Mouse (Mus musculus) limb, embryonic 14.5 days (tissue): ENCODE data around the gene Stab1. TPM values are rescaled to one million over a fixed set of nuclear protein-coding genes. Genes with fewer than 3 reads are reported as not detected.

Experiments
- ATAC-seq: fragments of 200-750 bp; cut with Nextera tagmentation; 2 replicates; pipeline ENCODE4 v1.8.0; 2017; ENCODE audit warnings: low read depth, moderate number of reproducible peaks, moderate TSS enrichment; ENCODE audit not compliant: low FRiP score
- DNase-seq: peaks from one replicate; pipeline ENCODE4 v3.0.0-alpha.2; 2015; ENCODE audit warnings: low spot score
- H3K27ac ChIP-seq: fragments of 300-500 bp; sonication (generic); replicated peaks from 2 replicates; pipeline ENCODE4 v1.5.1; 2014; ENCODE audit warnings: low read depth, mild to moderate bottlenecking, low read length, moderate library complexity, mixed read lengths
- H3K27me3 ChIP-seq: fragments of 300-500 bp; sonication (generic); 2 replicates; pipeline ENCODE4 v1.6.1; 2014; ENCODE audit warnings: low read length, mixed read lengths; ENCODE audit not compliant: control insufficient read depth, insufficient read depth
- H3K36me3 ChIP-seq: fragments of 300-500 bp; sonication (generic); 2 replicates; pipeline ENCODE4 v1.6.1; 2014; ENCODE audit warnings: mild to moderate bottlenecking, low read length, moderate library complexity, mixed read lengths; ENCODE audit not compliant: control insufficient read depth, insufficient read depth
- H3K4me1 ChIP-seq: fragments of 300-500 bp; sonication (generic); 2 replicates; pipeline ENCODE4 v1.6.1; 2014; ENCODE audit warnings: antibody characterized with exemption, low read length, mixed read lengths; ENCODE audit not compliant: control insufficient read depth, insufficient read depth
- H3K4me2 ChIP-seq: fragments of 300-500 bp; sonication (generic); replicated peaks from 2 replicates; pipeline ENCODE4 v1.6.1; 2014; ENCODE audit warnings: low read depth, mild to moderate bottlenecking, low read length, moderate library complexity; ENCODE audit not compliant: severe bottlenecking
- H3K4me3 ChIP-seq: fragments of 300-500 bp; sonication (generic); replicated peaks from 2 replicates; pipeline ENCODE4 v1.5.1; 2014; ENCODE audit warnings: low read length
- H3K9ac ChIP-seq: fragments of 300-500 bp; sonication (generic); 2 replicates; pipeline ENCODE4 v1.6.1; 2014; ENCODE audit warnings: mild to moderate bottlenecking, low read depth, low read length, moderate library complexity; ENCODE audit not compliant: severe bottlenecking
- H3K9me3 ChIP-seq: fragments of 300-500 bp; sonication (generic); 2 replicates; pipeline ENCODE4 v1.6.1; 2016; ENCODE audit warnings: low read length; ENCODE audit not compliant: control insufficient read depth
- POLR2A ChIP-seq: fragments of 200-500 bp; IDR thresholded peaks from 2 replicates; pipeline ENCODE4 v1.8.0; 2012; ENCODE audit warnings: inconsistent platforms, mild to moderate bottlenecking, moderate library complexity, borderline replicate concordance; ENCODE audit not compliant: insufficient read depth, insufficient read length; ENCODE audit errors: extremely low read depth
- WGBS: fragments of 180-500 bp; shearing (Covaris S2); extraction: QIAGEN DNeasy Blood & Tissue Kit; methylation state at CpG from one replicate; pipeline ENCODE4 v1.1.7; 2014; 5-methylcytosine and 5-hydroxymethylcytosine counted together
- polyA plus RNA-seq, 2 experiments: library from polyadenylated mRNA; depleted of rRNA in 1 of 2; stranded (reverse) in 1 of 2; unstranded in 1 of 2; fragments of >200 nt; fragmentation: Nextera tagmentation in 1 of 2; extraction: Ambion mirVana in 1 of 2; gene quantifications; 2 replicates each; pipeline versions ENCODE4 v1.2.1 to v1.2.3; 2012 to 2014

Stab1 gene
- polyA plus RNA-seq, 2 experiments: 59.5 to 68.5 TPM

DNA sequence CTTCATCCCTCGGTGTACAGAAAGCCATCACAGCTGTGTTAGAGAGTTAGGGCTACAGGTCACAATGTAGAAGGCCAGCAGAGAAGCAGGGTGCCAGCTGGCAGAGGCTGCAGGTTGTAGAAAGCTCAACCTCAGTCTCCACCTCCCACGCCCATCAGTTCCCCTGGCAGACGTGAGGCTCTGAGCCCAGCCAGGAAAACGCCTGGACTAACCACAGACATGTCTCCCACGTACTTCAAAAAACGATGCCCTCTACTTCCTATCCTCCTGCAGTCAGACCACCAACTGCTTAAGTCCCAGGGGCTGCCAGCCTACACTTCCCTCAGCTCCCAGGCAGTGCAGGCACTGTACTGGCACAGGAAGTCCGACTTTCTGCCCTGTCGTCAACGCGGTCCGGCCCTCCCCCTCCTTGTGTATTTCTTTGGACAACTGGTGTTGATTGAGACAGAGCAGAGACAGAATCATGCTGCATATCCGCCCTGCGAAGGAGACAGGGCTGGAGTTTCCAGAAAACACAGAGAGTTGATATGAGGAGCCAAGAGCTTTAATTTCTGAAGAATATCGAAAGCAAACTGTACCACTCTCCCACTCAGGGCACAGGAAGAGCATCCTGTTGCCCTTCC, 26.6 kb upstream of the Stab1 start:
- 77% methylated on average over 14 of the region's 14 CpGs for WGBS
- Histone ChIP-seq H3K4me1 (no peaks in the 10 kb centered on the region), H3K4me3 (no peak overlapping the region), H3K36me3 (peaks cover 97% of the 10 kb centered on the region), H3K9me3 (no peaks in the 10 kb centered on the region), H3K27me3 (no peaks in the 10 kb centered on the region), H3K27ac (no peak overlapping the region), H3K9ac (no peak overlapping the region), H3K4me2 (no peak overlapping the region)
- DNase-seq (no peak), ATAC-seq (no peak)
- no peak for TF ChIP-seq POLR2A

GRCm38 (mm10) chr14:31194441-31194840, 26.0 kb upstream of the Stab1 start:
- no peak for DNase-seq
- ATAC-seq: no peak
- Histone ChIP-seq H3K4me3 (no peak overlapping the region), H3K27me3 (no peaks in the 10 kb centered on the region), H3K4me1 (no peaks in the 10 kb centered on the region), H3K9me3 (no peaks in the 10 kb centered on the region), H3K27ac (no peak overlapping the region), H3K4me2 (no peak overlapping the region), H3K9ac (no peak overlapping the region), H3K36me3 (peaks cover 97% of the 10 kb centered on the region)
- 95% methylated on average over 2 of the region's 2 CpGs for whole genome bisulfite sequencing
- no peak for TF ChIP-seq POLR2A

- H3K9ac ChIP-seq: no peak overlapping the region
- no peaks in the 10 kb centered on the region for H3K9me3 ChIP-seq
- H3K4me3 ChIP-seq: no peak overlapping the region
- H3K4me1 ChIP-seq: no peaks in the 10 kb centered on the region
- H3K4me2 ChIP-seq: no peak overlapping the region
- WGBS: 83% methylated on average over 7 of the region's 7 CpGs
- TF ChIP-seq POLR2A: no peak
- H3K36me3 ChIP-seq: peaks cover 97% of the 10 kb centered on the region
- H3K27me3 ChIP-seq: no peaks in the 10 kb centered on the region
- ATAC-seq (no peak), DNase-seq (no peak)
- H3K27ac ChIP-seq: no peak overlapping the region
Measured at GRCm38 (mm10) chr14:31193791-31194190, 25.4 kb upstream of the Stab1 start.

DNA sequence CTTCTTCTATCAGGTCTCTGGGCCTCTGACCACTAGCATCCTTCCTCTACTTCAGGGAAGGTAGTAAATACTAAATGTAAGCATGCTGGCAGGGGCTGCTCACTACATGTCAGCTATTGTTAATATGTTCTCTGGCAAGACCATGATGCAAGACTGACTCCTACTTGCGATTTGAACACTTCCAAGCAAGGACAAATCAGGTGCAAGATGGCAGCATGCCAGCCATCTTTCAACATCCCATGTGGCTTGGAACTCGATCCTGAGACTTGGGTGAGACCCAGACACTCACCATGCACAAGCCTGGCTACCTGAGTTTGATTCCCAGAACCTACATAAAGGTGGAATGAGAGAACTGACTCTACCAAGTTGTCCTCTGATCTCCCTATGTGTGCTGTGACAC, 23.5 kb upstream of the Stab1 start:
- H3K4me3 ChIP-seq: no peak overlapping the region
- H3K27ac ChIP-seq: no peak overlapping the region
- no peak for TF ChIP-seq POLR2A
- H3K36me3 ChIP-seq: peaks cover 98% of the 10 kb centered on the region
- no peak overlapping the region for H3K9ac ChIP-seq
- DNase-seq (no peak), ATAC-seq (no peak)
- H3K4me1 ChIP-seq: no peaks in the 10 kb centered on the region
- no peak overlapping the region for H3K4me2 ChIP-seq
- H3K9me3 ChIP-seq: no peaks in the 10 kb centered on the region
- no peaks in the 10 kb centered on the region for H3K27me3 ChIP-seq
- 82% methylated on average over 2 of the region's 2 CpGs for WGBS

- H3K27me3 ChIP-seq: no peaks in the 10 kb centered on the region
- no peaks in the 10 kb centered on the region for H3K4me1 ChIP-seq
- no peak for ATAC-seq
- DNase-seq: no peak
- 81% methylated on average over 3 of the region's 3 CpGs for WGBS
- no peak overlapping the region for H3K4me2 ChIP-seq
- H3K9ac ChIP-seq: no peak overlapping the region
- no peak overlapping the region for H3K4me3 ChIP-seq
- H3K27ac ChIP-seq: no peak overlapping the region
- no peak for TF ChIP-seq POLR2A
- peaks cover 100% of the 10 kb centered on the region for H3K36me3 ChIP-seq
- H3K9me3 ChIP-seq: no peaks in the 10 kb centered on the region
Measured at GRCm38 (mm10) chr14:31189348-31189747, 20.9 kb upstream of the Stab1 start.
